Mouse (Mus musculus) gastrocnemius, postnatal 36 days (tissue): Measurements from ENCODE around the gene Rnf145. TPM values are rescaled to one million over a fixed set of nuclear protein-coding genes. Genes with fewer than 3 reads are reported as not detected.

Experiments
- DNase-seq, 2 experiments: peaks; one replicate each; pipeline ENCODE4 v3.0.0; 2022
- intact Hi-C: fragments of 180-260 bp; cut with DNase I; formaldehyde crosslinking; loops from one replicate; pipeline ENCODE4 v1.15.1; 2025
- total RNA-seq, 2 experiments: library from RNA; stranded (reverse); gene quantifications; 2 replicates each; pipeline ENCODE4 v1.2.3; 2021

The Rnf145 gene
- total RNA-seq, 2 experiments from 2014 or later, result 7.0 to 7.1 TPM

- DNase-seq, result no peak
- intact Hi-C loops, result no loop called here
Measured at GRCm38 (mm10) chr11:44530867-44531266, 12.1 kb downstream of the Rnf145 start.

DNA sequence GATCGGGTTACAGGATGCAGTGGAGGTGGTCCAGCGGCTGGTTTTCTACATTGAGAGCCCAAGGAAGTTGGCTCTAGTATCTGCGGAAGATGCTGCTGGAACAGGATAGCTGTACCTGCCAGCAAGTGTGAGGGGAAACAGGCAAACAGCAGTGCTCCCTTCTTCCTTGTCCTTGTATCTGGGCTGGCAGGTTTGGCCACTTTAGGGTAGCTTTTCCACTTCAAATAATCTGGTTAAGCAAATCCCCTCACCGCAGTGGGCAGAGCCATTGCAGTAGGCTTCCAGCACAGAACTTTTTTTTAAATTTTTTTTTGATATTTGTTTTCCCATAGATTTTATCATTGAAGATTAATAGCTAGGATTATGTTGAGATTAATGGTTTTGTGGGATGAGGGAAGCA is 12.9 kb downstream of the Rnf145 start:
- intact Hi-C loops, result no loop called here
- no peak for DNase-seq

GRCm38 (mm10) chr11:44532846-44533781 is 14.3 kb downstream of the Rnf145 start:
- DNase-seq, result no peak

GRCm38 (mm10) chr11:44534999-44535750 is 16.4 kb downstream of the Rnf145 start:
- intact Hi-C loops, result no loop called here
- no peak for DNase-seq

More at GRCm38 (mm10) chr11:44532846-44533781, 14.3 kb downstream of the Rnf145 start:
- intact Hi-C loops, result no loop called here

- intact Hi-C loops, result no loop called here
Measured at GRCm38 (mm10) chr11:44537403-44537802, 18.6 kb downstream of the Rnf145 start.

GRCm38 (mm10) chr11:44538101-44538500 is 19.3 kb downstream of the Rnf145 start:
- no peak for DNase-seq
- intact Hi-C loops, result no loop called here

More at GRCm38 (mm10) chr11:44537403-44537802, 18.6 kb downstream of the Rnf145 start:
- no peak for DNase-seq

DNA sequence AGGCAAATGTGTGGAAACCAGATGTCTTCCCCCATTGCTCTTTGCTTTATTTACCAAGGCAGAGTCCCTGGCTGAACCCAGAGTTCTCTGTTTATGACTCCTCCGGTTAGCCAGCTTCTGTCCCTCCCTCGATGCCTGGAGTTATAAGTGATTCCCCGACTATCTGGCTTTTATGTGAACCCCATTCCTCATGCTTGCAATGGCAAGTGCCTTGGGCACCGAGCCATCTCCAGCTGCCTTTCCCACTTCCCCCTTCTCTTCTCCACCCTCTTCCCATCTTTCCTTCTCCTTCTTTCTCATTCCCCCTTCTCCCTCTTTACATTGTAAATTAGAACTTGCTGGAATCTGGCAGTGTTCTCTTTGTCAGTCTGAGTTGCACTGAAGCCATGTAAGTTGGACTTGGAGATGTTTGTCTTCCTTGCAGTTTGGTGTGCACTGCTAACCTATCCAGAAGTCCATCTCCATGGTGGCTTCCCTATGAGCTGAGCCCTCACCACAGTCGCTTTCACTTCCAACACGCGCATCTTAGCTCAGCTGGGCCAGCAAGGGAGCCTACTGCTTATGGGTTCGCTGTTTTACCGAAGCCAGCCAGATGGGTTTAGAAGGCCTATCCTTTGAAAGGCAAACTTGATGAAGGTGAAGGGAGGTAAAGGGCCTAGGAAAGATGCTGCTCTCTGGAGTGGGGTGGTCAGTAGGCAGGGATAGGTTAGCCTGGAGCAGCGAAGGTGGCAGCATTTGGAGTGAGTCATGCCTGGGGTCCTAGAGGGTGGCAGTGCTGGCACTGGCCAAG is 19.9 kb downstream of the Rnf145 start:
- no peak for DNase-seq
- intact Hi-C loops, result no loop called here

- DNase-seq, result no peak
- intact Hi-C loops, result no loop called here
Measured at GRCm38 (mm10) chr11:44539291-44539930, 20.6 kb downstream of the Rnf145 start.

DNA sequence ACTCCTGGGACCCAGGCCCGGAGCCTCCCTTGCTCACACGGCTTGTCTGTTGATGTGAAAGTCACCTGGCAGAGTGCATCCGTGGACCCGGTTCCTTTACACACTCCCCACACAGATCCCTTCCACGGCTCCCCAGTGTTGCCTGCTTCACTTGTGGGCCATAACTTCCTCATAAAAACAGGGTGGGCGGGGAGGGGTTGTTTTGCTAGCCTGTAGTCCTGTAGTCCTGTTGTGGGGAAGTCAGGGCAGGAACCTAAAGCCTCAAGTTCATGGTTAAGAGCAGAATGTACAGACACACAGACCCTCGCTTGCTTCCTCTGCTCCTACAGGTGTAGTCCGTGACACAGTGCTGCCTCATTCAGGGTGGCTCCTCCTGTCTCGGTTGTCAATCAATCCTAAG is 21.5 kb downstream of the Rnf145 start:
- intact Hi-C loops, result no loop called here
- DNase-seq, result no peak

DNA sequence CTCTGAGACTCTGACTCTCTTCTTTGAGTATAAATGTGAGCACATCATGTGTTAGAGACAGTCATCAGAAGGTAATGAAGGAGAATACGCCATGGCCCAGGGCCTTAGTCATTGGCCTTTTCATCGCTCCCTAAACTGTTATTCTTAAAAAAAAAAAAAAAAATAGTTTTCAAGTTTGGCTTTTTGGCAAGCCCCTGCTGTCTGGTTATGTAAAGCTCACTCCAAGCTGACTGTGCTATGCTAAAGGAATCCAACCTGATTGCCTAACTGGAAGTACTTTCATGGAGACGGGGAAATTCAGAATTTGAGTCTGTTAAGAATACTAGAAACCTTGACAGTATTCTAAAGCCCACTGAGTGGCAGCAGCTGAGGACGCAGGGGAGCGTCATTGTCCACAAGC is 22.5 kb downstream of the Rnf145 start:
- intact Hi-C loops, result no loop called here
- DNase-seq, result no peak

DNA sequence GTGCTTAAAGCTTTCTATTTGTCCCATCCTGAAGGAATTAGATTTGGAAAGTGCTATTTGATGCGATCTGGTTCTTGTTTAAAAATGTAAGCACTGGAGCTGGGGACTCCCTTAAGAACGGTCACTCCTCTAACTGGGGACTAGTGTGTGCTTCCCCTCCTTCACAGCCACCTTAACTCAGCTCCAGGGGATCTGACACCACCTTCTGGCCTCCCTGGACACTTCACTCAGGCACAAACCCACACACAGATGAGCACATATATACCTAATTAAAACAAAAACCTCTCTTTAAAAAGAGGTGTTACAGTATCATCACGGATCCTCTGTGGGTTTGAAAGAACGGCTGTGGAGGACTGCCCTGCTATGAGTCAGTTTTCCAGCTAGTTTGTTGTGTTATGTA is 23.0 kb downstream of the Rnf145 start:
- intact Hi-C loops, result no loop called here
- DNase-seq, result no peak

DNA sequence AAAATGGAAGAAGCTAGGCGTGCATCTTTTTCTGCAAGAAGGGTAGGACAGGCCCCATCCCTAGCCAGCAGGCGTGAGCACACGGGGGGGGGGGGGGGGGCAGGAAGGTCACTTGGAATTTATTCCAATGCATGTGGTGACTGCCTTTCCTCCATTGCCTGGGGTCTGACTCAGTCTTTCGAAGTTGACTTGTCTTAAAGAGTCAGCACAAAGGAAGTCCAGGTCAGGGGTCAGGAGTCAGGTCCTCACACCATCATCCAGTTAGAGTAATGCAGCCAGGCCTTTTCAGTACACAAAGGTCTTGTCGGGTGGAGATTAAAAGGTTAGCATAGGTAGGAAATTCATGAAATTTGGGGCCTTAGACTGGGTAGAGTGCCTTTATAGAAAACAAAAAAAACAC is 24.8 kb downstream of the Rnf145 start:
- no peak for DNase-seq

GRCm38 (mm10) chr11:44543996-44544395 is 25.2 kb downstream of the Rnf145 start:
- DNase-seq, result no peak
- intact Hi-C loops, result no loop called here

More for the DNA sequence above, 24.8 kb downstream of the Rnf145 start:
- intact Hi-C loops, result no loop called here

DNA sequence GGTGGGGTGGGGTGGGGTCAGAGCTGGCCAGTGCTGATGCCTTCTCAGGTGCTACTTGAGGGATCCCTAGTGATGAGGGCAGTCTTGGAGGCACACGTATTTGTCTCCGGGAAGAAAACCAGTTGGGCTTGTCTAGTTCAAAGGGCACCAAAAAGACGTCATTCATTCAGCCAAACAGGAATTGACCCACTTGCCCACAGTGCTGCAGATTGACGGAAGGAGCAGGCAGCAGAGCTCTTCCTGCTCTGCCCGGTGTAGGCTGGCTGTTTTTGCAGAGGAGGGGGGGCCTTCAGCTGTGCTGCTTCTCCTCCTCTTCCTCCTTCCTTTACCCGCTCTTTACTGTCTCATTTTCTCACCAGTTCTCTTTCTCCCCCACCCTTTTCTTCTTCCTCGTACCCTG is 26.4 kb downstream of the Rnf145 start:
- intact Hi-C loops, result no loop called here
- DNase-seq, result no peak

- DNase-seq, result no peak
Measured at GRCm38 (mm10) chr11:44546250-44546649, 27.5 kb downstream of the Rnf145 start.

DNA sequence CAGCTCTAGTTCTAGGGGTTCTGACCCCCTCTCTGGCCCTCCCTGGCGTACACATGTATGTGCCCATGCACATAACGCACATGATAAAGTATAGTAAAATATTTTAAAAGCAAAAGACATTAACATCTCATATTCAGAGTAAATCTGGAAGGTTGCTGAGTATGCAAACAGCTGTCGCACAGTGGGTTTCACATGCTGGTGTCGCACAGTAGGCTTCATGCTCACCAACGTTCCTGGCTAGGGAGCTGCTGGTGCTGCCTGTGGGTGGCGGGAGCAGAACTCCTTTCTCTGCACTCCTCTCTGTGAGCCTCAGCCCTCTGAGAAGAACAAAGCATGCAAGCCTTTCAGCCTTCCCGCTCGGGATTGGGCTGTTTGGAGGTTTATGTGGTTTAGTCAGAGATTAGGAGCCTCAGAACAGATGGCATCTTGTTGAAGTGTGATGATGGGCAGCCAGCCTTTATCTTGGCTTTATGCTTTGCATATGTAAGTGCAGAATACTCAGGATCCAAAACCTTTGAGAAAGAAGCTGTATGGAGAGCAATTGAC is 29.0 kb downstream of the Rnf145 start:
- intact Hi-C loops, result no loop called here
- DNase-seq, result no peak

More at GRCm38 (mm10) chr11:44546250-44546649, 27.5 kb downstream of the Rnf145 start:
- intact Hi-C loops, result no loop called here

GRCm38 (mm10) chr11:44548816-44549215 is 30.1 kb downstream of the Rnf145 start:
- DNase-seq, result no peak
- intact Hi-C loops, result no loop called here

DNA sequence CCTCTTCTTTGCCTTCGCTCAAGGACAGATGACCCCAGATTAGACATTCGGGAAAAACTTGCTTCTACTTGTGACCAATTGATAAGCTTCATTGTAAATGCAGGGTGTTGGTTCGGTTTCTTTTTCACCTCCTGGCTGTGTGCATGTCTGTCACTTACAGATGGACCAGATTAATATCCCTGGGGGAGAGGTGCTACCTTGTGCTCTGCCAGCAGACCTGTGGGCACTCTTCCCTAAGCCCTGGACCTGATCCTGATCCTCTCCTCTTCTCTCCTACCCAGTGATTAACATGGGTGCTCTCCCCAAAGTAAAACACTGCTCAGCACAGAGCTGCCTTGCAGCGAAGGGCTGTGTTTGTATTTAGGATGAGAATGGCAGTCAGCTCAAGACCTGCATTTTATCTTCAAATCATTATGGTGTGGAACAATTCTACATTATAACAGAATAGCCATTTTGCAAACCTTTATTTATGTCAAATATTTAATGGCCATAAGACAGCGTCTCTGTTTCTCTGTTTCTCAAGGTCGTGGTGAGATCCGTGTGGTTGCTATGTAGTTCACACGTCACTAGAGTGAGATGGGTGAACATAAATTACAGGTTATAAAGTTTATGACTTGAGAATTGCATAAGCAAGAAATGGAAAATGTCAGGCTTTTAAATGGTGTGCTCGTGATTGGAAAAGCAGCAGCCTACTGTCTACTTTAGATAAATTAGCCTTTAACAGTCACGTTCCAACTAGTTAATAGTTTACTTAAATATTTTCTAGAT is 30.9 kb downstream of the Rnf145 start:
- peak in 1 of 2 experiments; percentile 7 for DNase-seq
- intact Hi-C loops, result no loop called here

DNA sequence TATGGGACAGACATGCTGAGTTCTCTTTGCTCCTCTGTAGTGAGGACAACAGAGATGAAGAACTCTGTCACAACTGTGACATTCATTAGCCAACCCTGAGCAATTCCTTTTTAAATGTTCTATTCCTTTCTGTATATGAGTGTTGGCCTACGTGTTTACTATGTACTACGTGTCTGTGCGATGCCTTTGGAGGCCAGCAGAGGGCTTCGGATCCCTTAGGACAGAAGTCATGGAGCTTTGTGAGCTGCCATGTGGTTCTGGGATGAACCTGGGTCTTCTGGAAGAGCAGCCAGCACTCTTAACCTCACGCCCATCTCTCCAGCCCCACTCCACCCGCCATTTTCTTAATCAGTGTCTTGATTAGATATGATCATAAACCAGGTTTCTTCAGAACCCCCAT is 32.2 kb downstream of the Rnf145 start:
- intact Hi-C loops, result no loop called here
- peak in 1 of 2 experiments; percentile 12 for DNase-seq
